In genomic region chr1:102733991-102734390, GRCm38 (mm10) we compare ENCODE assay signal across 16 mouse cellular contexts.
"Had no signal": no experiment of that assay in that cellular context is flagged by ENCODE, and none has a peak within 500 bp of the region (broad histone marks: within the 10 kb centered on the region; RNA-seq: fewer than 3 reads in every experiment).

No protein-coding gene starts in this region.

- H3K4me1 ChIP-seq: neural tube, embryonic 13.5 days; neural tube, embryonic 15.5 days; stomach, embryonic 15.5 days had no signal

- H3K36me3 ChIP-seq: neural tube, embryonic 13.5 days; neural tube, embryonic 15.5 days; stomach, embryonic 15.5 days had no signal

- H3K27me3 ChIP-seq: neural tube, embryonic 13.5 days; neural tube, embryonic 15.5 days; stomach, embryonic 15.5 days had no signal

- H3K9me3 ChIP-seq: neural tube, embryonic 13.5 days; neural tube, embryonic 15.5 days; stomach, embryonic 15.5 days had no signal

- H3K27ac ChIP-seq: neural tube, embryonic 13.5 days; neural tube, embryonic 15.5 days; stomach, embryonic 15.5 days; stomach, postnatal 0 days had no signal

- H3K4me3 ChIP-seq: neural tube, embryonic 13.5 days; neural tube, embryonic 15.5 days; stomach, embryonic 15.5 days had no signal

- H3K9ac ChIP-seq: neural tube, embryonic 13.5 days; neural tube, embryonic 15.5 days; stomach, embryonic 15.5 days had no signal

- DNase-seq: retina, postnatal 1 day; right cerebral cortex, adult 18-20 months; right cerebral cortex, postnatal 14 days; right cerebral cortex, postnatal 25 days; right cerebral cortex, postnatal 4 days; spleen, adult 18-20 months; thymus, adult 18-20 months; thymus, adult 2 months; thymus, postnatal 14 days; thymus, postnatal 25 days; thymus, postnatal 36 days; thymus, postnatal 4 days had no signal

- H3K4me2 ChIP-seq: neural tube, embryonic 13.5 days; neural tube, embryonic 15.5 days; stomach, embryonic 15.5 days had no signal
